Mouse (Mus musculus): ENCODE results near the gene Wwp2. TPM values are rescaled to one million over a fixed set of nuclear protein-coding genes. Genes with fewer than 3 reads are reported as not detected.

Gene Wwp2
- total RNA-seq, 2 experiments from 2014 or later, result 34.8 to 36.1 TPM

GRCm38 (mm10) chr8:107537472-107537871 lies 101.3 kb downstream of the Wwp2 start:
- no peak for DNase-seq (ENCODE audit: extremely low spot score in 1 of 2, low spot score in 2 of 2)
- intact Hi-C loops (cut with DNase I), result no loop called here

GRCm38 (mm10) chr8:107540623-107541022 lies 104.5 kb downstream of the Wwp2 start:
- intact Hi-C loops (cut with DNase I), result no loop called here
- DNase-seq (ENCODE audit: extremely low spot score in 1 of 2, low spot score in 2 of 2), result no peak

DNA sequence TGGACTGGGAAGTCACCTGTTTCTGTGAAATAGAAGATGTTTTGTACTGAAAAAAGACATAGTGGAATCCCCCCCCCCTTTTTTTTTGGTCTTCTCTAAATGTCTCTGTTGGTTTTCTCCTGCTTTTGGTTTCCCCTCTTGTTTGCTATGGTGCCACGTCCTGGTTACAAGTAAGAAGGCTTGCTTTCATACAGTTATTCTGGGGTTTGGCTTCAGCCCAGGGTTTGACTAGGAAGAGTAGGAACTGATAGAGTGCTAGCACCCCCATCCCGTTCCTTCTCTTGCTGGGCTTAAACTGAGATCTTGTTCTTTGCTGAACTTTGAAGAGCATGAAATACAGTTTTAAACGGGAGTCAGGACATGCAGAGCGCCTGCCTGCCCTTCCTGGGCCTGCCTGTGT lies 105.2 kb downstream of the Wwp2 start:
- no peak for DNase-seq (ENCODE audit: extremely low spot score in 1 of 2, low spot score in 2 of 2)
- intact Hi-C loops (cut with DNase I), result no loop called here

DNA sequence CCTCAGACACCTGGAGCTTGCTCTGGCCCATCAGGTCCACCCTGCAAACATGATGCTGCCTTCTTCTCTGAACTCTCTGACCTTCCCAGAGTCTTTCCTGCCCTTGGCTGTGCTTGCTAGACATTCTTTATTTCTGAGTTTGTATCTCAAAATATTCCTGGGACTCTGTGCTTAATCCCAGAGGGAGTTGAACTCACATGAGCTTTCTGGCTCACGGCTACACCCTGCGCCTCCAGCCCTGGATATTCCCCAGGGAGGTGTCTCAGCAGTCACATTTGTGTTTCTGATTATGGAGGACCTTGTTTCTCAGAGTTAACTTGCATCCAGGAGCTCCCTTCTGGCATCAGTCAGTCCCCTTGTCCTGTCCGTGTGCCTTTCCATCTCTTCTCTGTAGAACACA lies 106.0 kb downstream of the Wwp2 start:
- no peak for DNase-seq (ENCODE audit: extremely low spot score in 1 of 2, low spot score in 2 of 2)
- intact Hi-C loops (cut with DNase I), result no loop called here

DNA sequence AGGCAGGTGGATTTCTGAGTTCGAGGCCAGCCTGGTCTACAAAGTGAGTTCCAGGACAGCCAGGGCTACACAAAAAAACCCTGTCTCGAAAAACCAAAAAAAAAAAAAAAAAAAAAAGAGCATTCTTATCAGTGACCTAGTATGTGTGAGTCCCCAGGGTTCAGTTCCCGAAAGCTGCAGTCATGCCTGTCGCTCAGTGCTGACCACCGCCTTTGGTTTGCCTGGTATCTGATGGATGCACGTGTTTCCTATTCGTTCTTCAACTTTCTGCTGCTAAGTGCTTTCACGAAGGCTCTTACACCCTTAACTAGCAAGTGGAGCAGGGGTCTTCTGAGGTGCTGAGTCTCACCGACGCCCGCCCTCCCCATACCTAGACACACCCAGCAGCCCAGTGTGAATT lies 107.5 kb downstream of the Wwp2 start:
- no peak for DNase-seq (ENCODE audit: extremely low spot score in 1 of 2, low spot score in 2 of 2)
- intact Hi-C loops (cut with DNase I), result no loop called here

GRCm38 (mm10) chr8:107544211-107544610 lies 108.0 kb downstream of the Wwp2 start:
- intact Hi-C loops (cut with DNase I), result no loop called here
- DNase-seq (ENCODE audit: extremely low spot score in 1 of 2, low spot score in 2 of 2), result no peak

- intact Hi-C loops (cut with DNase I), result no loop called here
- DNase-seq (ENCODE audit: extremely low spot score in 1 of 2, low spot score in 2 of 2), result peak in 1 of 2 experiments; percentile 47
Observed at GRCm38 (mm10) chr8:107544651-107545174, 108.5 kb downstream of the Wwp2 start.

- intact Hi-C loops (cut with DNase I), result no loop called here
- DNase-seq (ENCODE audit: extremely low spot score in 1 of 2, low spot score in 2 of 2), result no peak
Observed at GRCm38 (mm10) chr8:107545621-107546152, 109.5 kb downstream of the Wwp2 start.

- intact Hi-C loops (cut with DNase I), result no loop called here
- peak in 1 of 2 experiments; percentile 23 for DNase-seq (ENCODE audit: extremely low spot score in 1 of 2, low spot score in 2 of 2)
Observed at GRCm38 (mm10) chr8:107546154-107546553, 110.0 kb downstream of the Wwp2 start.

GRCm38 (mm10) chr8:107546817-107547216 lies 110.7 kb downstream of the Wwp2 start:
- intact Hi-C loops (cut with DNase I), result no loop called here
- DNase-seq (ENCODE audit: extremely low spot score in 1 of 2, low spot score in 2 of 2), result no peak

GRCm38 (mm10) chr8:107552234-107552633 lies 116.1 kb downstream of the Wwp2 start:
- peak in 1 of 2 experiments; percentile 43 for DNase-seq (ENCODE audit: extremely low spot score in 1 of 2, low spot score in 2 of 2)
- intact Hi-C loops (cut with DNase I), result no loop called here

DNA sequence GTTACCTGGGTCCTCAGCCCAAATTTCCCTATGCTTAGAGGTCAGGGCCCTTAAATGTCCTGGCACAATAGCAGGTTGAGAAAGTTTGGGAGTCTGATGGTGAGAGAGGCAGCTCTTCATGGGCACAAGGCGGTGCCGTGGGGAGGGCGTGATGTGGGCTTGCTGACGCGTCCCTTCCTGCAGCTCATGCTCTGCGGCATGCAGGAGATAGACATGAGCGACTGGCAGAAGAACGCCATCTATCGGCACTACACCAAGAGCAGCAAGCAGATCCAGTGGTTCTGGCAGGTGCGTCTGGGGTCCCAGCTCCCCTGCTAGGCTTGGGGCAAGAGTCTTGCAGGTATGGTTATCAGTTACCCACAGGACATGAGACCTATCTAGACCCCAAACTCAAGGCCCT lies 119.1 kb downstream of the Wwp2 start:
- intact Hi-C loops (cut with DNase I), result no loop called here
- DNase-seq (ENCODE audit: extremely low spot score in 1 of 2, low spot score in 2 of 2), result no peak

DNA sequence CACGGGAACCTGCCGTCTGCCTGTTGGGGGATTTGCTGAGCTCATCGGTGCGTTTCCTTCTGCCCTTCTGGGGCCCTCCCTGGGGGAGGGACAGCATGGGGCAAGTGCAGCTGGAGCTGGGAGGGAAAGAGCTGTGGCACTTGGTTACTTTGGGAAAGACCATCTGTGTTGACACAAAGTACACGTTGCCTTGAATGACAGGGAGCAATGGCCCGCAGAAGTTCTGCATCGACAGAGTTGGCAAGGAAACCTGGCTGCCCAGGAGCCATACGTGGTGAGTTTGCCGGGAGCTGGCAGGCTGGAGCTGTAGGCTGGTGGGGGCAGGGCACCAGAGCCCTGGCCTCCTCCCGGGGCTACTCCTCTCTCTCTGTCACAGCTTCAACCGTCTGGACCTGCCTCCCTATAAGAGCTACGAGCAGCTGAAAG lies 120.4 kb downstream of the Wwp2 start:
- intact Hi-C loops (cut with DNase I), result no loop called here
- DNase-seq (ENCODE audit: extremely low spot score in 1 of 2, low spot score in 2 of 2), result no peak

GRCm38 (mm10) chr8:107560820-107561536 lies 124.8 kb downstream of the Wwp2 start:
- no peak for DNase-seq (ENCODE audit: extremely low spot score in 1 of 2, low spot score in 2 of 2)
- intact Hi-C loops (cut with DNase I), result no loop called here

- no peak for DNase-seq (ENCODE audit: extremely low spot score in 1 of 2, low spot score in 2 of 2)
- intact Hi-C loops (cut with DNase I), result no loop called here
Observed at GRCm38 (mm10) chr8:107562164-107562563, 126.0 kb downstream of the Wwp2 start.

- intact Hi-C loops (cut with DNase I), result no loop called here
- DNase-seq (ENCODE audit: extremely low spot score in 1 of 2, low spot score in 2 of 2), result no peak
Observed at GRCm38 (mm10) chr8:107571046-107571445, 134.9 kb downstream of the Wwp2 start.

DNA sequence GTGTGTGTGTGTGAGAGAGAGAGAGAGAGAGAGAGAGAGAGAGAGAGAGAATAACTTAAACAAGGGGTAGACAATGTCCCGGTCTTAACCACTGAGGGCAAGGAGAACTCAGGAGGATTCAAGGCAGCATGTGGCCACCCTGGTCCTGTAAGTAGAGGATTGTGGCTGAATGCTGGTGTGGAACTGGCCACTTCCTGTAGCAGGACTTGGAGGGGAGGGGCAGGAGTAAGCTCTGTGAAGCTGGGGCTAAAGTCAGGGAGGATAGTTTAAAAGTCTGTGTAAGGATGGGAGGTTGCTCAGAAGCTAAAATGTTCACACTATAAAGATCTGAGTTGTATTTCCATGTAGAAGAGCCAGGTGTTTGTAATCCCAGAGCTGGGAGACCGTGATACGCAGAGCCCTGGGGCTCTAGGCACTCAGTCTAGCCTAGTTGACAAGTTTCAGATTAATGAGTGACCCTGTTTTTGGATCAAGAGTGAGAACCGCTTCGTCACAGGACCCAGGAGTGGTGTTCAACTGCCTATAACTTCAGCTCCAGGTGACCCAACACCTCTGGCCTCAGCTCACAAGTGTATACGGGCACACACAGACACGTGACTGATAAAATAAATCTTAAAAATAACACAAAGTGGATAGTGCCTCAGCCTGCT lies 135.4 kb downstream of the Wwp2 start:
- intact Hi-C loops (cut with DNase I), result no loop called here
- no peak for DNase-seq (ENCODE audit: extremely low spot score in 1 of 2, low spot score in 2 of 2)

DNA sequence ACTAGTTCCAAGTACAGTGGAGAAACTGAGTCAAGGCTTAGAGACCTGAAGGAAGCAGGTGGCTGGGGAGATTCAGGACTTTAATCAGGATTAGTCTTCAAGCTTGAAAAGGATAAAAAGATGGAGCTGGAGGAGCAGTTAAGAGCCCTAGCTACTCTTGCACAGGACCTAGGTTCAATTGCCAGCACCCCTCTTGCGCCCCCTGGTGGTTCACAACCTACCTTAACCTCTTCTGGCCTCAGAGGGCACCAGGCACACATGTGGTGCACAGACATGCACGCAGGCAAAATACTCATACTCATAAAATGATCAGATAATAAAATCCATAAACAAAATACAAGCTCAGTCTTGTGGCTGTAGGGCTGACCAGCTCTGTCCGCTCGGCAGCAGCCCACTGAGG lies 136.3 kb downstream of the Wwp2 start:
- intact Hi-C loops (cut with DNase I), result no loop called here
- peak in 1 of 2 experiments; percentile 70 for DNase-seq (ENCODE audit: extremely low spot score in 1 of 2, low spot score in 2 of 2)

DNA sequence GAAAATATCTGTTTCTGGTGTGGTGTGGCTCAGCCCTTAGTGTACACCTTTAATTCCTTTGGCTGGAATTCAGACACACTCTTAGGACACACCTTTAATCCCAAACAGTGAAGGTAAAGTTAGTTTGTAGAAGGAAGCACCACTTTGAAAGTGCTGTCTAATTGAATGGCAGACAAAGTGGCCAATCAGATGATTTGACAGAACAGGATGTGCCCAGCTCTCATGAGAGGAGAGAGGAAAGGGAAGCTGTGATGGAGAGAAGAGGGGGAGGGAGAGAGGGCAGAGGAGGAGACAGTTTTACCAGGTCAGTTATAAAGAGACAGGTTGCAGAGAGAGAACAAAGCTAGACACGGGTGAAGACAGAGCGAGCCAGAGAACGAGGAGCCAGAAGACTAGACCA lies 138.6 kb downstream of the Wwp2 start:
- no peak for DNase-seq (ENCODE audit: extremely low spot score in 1 of 2, low spot score in 2 of 2)
- intact Hi-C loops (cut with DNase I), result no loop called here

DNA sequence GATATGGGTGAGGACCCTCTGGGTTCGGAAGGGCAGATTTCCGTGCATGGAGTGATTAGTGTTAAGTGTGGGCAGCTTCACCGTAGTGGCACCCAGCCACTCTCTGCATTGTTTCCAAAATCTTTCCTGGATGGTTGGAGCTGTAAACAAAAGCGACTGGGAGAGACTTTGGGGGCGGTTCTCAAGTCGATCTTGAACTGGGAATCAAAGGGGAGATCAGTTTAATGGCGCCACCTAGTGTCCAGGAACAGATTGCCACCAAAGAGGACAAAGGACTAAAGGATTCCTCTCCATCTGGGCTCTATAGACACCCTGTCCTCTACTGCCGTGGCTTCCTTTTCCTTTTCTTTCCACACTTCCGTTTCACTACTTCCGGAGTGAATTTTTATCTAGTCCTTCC lies 140.5 kb downstream of the Wwp2 start:
- intact Hi-C loops (cut with DNase I), result loop anchor here (2.0 kb wide), 1 partner anchor 122 kb away; no protein-coding TSS in a partner anchor
- peak; percentile 85 to 86 for DNase-seq (ENCODE audit: extremely low spot score in 1 of 2, low spot score in 2 of 2)
